Mouse (Mus musculus) cerebellum, adult 9-10 months (tissue): ENCODE data around the gene Selenos.

ENCODE experiments used
- DNase-seq: peaks from one replicate; pipeline ENCODE4 v3.0.0; 2022

The Selenos gene

DNA sequence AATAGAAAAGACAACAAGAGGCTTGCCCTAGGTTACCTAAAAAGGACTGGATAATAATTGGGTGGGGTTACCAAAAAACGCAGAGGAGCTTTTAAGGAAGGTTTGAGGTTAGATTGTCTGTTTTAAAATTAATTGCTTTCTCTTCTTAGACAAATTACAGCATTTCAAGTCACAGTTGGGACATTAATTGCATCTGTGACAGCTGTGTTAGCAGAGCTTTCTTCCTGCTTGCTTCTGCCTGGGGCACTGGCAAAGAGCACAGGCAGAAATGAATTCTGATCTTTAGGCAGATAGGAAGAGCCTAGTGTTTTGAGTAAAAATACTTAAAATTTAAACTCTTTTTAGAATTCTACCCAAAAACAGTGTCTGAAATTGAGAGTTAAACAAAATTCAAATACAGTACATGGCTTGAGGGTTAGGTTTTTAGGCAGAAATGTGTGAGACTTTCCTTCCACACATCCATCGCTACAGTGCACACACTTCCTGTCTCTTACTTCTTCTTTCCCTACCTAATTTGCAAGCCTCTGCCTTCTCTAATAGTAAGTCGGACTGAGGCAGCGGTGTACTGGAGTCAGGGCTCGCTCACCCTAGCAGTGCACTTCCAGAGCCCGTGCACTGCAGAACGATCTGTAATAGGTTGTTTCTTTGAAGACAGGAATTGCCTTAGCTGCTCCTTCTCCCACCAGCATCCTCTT, 41.4 kb downstream of the Selenos start:
- no peak for DNase-seq

DNA sequence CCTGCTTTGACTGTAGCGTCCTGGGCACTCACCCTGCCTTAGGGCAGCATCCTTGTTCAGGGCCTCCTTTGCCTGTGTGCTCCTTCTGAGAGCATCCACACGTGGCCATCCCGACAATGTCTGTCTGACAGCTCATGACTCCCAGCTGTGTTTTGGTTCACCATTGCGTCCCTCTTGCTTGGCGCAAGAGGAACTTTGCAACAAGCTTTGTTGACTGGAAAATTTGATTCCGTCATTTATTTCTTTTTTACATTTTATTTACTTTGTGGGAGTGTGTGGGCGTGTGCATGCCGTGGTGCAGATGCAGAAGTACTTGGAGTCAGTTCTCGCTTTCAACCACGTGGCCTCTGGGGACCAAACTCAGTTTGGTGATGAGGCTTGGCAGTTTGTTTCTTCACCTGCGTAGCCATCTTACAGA, 45.1 kb downstream of the Selenos start:
- DNase-seq: no peak

DNA sequence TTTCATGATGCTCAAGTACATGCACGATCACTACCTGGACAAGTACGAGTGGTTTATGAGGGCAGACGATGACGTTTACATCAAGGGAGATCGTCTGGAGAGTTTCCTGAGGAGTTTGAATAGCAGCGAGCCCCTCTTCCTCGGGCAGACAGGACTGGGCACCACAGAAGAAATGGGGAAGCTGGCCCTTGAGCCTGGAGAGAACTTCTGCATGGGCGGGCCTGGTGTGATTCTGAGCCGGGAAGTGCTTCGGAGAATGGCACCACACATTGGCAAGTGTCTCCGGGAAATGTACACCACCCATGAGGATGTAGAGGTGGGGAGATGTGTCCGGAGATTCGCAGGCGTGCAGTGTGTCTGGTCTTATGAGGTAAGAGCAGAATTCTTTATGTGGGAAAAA, 45.9 kb downstream of the Selenos start:
- no peak for DNase-seq

DNA sequence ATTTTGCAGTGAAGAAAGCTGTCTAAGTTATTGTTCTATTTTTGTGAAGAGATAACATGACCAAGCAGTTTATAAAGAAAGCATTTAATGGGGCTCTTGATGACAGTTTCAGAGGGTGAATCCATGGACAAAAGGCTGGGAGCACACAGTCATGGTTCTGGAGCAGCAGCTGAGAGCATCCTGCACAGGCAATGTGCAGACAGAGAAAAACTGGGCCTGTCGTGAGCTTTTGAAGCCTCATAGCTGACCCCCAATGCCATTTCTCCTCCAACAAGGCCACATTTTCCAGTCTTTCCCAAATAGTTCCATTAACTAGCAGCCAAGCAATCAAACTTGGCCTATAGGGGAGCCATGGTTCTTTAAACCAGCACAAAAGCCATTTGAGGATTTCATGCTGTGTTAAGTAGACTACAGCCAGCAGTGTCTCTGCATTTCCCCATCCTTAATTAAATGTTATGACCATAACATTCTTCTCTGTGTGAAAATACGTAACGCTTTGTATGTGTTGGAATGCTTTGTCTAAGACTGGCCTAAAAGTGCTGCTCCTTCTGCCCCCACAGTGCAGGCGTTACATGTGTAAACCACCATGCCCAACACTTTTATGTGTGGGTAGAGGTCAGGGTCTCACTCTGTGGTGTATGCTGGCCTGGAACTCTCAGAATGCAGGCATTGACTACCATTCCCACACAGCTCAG, 48.6 kb downstream of the Selenos start:
- DNase-seq: no peak

DNA sequence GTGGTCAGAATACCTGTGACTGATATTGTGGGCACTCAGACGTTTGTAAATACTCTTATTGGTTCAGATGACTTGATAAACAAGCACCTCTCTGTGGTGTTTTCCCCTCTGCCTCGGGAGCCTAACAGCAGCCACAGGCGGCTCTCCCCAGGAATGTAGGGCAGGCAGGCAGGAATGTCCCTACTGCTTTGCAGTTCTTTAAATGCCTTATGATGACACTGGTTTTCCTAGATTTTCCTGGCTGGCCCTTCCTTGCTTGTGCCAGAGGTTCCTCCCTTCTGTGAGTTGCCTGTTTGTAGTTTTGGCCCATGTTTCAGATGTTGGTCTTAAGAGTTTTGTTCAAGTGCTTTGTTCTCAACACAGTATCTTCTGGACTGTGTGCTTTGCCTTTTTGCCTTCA, 49.4 kb downstream of the Selenos start:
- DNase-seq: no peak

DNA sequence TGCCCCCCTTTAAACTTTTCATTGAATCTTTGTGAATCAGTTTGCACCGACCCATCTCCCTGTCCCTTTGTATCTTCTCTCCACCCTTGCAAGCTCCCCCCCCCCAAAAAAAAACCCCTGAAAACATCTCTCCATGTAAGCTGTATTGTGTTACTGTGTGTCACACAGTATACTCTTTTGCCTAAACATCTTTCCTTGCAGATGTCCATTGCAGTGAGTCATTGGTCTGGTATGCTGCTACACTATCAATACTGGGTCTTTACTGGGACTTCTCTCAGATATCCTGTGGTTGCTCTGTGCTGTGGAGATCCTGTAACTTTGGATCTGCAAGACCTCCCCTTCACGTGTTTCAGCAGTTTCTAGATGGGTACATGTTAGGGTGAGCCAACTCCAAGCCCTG, 50.8 kb downstream of the Selenos start:
- no peak for DNase-seq

DNA sequence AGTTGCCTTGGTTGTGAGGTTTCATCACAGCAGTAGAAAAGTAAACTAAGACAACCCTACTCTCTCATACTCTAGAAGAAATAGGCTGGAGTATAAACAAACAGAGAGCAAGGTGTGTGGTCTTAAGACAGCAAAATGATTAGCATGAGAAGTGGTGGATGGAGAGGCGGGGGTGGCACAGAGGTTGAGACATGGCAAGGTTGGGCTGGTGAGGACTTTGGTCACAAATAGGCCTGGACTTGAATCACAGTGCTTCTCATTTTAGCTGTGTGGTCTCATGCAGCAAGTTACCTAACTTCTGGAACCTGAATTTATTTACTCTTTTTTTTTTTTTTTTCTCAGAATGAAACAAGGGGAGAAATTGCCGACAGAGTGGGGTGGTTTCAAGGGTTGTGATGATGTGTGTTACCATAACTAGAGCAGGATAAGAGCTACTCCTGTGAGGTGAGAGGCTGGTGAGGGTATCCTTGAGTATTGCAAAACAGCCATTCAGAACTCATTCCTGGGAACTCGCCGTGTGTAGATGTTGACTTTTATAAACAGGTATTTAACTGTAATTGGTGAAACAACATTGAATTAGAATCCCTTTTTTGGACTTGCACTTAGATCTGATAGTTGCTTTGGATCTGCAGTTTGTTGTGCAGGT, 52.5 kb downstream of the Selenos start:
- DNase-seq: no peak

DNA sequence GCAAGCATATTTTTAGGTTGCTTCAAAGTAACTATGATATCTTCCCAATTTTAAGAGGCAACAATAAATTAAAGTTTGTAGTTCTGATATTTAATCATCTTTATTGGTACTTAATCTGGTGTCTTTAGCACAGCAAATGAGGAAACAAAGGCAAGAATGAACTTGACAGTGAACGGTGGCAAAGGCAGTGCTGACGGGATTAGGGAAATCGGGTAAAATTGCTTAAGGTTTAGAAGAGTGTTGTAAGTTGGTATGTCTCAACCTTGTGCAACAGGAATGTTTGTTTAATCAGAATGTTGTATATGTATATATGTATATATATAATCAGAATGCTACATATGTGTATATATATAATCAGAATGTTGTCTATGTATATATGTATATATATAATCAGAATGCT, 54.7 kb downstream of the Selenos start:
- no peak for DNase-seq

DNA sequence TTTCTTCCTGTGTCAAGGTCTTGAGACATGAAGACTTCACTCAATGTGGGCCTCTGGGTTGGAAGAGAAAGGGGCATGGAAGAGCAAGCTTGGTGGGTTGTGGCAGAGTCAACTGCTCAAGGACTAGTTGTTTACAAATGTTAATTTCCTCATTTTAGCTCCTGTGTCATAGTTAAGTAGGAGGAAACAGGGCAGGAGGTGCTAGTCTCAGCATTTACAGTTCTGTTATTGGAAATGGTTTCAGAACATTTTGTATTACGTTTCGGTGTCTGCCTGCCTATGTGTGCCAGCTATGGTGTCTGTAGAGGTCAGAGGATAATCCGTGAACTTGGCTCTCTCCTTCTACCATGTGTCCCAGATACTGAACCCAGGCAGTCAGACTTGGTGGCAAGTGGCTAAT, 56.2 kb downstream of the Selenos start:
- no peak for DNase-seq

DNA sequence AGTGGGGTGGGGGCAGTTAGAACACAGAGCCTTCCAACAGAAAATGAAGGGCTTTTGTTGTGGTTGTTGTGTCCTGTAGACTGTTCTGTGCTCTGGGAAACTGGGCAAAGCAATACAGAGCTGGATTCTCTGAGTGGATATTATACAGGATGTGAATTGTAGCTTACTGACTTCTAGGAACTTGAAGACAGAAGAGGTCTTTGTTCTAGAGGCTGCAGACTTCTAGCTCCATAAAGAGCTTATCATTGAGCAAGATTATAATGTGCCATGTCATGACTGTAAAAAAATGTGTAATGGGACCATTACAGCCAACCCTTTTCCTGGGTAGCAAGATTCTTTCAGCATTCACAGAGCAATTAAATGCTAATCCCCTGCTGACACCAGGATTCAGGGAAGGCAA, 56.7 kb downstream of the Selenos start:
- no peak for DNase-seq

DNA sequence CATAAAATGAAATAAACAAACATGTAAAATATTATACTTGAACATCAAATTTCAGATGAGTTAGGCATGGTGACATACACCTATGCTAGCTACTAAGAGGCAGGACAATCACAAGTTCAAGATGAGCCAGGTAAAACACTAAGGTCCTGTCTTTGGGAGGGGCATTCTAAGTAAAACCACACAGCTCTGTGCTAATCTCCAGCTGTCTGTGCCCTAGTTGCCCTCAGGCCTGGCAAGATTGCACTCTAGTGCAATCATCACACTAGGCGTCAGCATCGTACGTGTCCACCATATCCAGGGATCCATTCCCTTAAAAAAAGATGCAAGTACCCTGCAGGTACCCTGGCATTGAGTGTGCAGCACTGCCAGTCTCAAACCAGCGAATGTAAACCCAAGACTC, 57.9 kb downstream of the Selenos start:
- no peak for DNase-seq

DNA sequence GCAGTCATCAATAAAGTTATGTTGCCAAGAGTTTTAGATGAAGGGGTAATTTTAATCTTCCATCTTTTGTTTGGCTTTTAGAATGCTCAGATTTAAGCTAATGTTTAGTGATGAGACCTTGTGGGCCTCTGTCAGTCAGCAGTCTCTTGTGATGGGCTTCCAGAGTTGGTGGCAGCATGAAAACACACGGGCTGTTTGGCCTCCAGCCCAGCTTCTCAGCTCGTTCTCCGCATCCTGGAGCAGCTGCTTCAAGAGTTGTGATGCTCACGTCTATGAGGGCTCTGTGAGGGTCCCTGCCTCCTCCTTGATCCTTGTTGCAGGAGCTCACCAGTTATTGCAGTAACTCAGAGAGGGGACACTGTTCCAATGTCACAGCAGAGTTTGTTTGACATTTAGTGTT, 58.9 kb downstream of the Selenos start:
- no peak for DNase-seq

DNA sequence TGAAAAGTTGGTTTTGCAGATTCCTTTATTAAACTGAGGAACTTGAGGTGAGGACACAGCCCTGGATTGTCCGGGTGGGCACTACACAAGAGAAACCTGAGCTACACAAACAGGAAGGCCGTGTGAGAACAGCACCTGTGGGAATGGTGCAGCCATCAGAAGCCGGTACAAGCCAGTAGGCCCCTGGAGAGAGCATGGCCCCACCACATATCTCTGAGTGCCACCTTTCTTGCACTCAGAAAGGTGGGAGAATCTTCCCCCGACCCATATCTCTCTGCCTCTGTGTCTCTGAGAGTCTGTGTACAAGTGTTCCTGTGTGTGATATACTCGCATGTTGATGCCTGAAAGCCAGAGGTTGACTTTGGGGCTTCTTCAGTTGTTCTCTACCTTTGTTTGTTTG, 59.4 kb downstream of the Selenos start:
- DNase-seq: no peak
